Mouse (Mus musculus) kidney, embryonic 16.5 days (tissue): ENCODE measurements around the gene Lilra5. TPM values are rescaled to one million over a fixed set of nuclear protein-coding genes. Genes with fewer than 3 reads are reported as not detected.
"Not testable (repeated sequence)": the region's sequence is repeated elsewhere in the genome, so short reads cannot be mapped to it uniquely, and the experiment has no call there.

Experiments used
- ATAC-seq: fragments of 200-750 bp; cut with Nextera tagmentation; 2 replicates; pipeline ENCODE4 v1.8.0; 2017; ENCODE audit warnings: moderate TSS enrichment; ENCODE audit not compliant: low FRiP score, low TSS enrichment
- H3K27ac ChIP-seq: fragments of 300-500 bp; sonication (generic); 2 replicates; pipeline ENCODE4 v1.5.1; 2014; ENCODE audit warnings: low read length
- H3K27me3 ChIP-seq: fragments of 300-500 bp; sonication (generic); 2 replicates; pipeline ENCODE4 v1.6.1; 2014; ENCODE audit warnings: low read length, control low read depth, mixed read lengths; ENCODE audit not compliant: insufficient read depth
- H3K36me3 ChIP-seq: fragments of 300-500 bp; sonication (generic); 2 replicates; pipeline ENCODE4 v1.6.1; 2014; ENCODE audit warnings: low read length, control low read depth, mixed read lengths; ENCODE audit not compliant: insufficient read depth
- H3K4me1 ChIP-seq: fragments of 300-500 bp; sonication (generic); 2 replicates; pipeline ENCODE4 v1.6.1; 2014; ENCODE audit warnings: low read length, control low read depth, mixed read lengths; ENCODE audit not compliant: insufficient read depth
- H3K4me2 ChIP-seq: fragments of 300-500 bp; sonication (generic); replicated peaks from 2 replicates; pipeline ENCODE4 v1.6.1; 2014; ENCODE audit warnings: low read depth, low read length
- H3K4me3 ChIP-seq: fragments of 300-500 bp; sonication (generic); 2 replicates; pipeline ENCODE4 v1.5.1; 2014; ENCODE audit warnings: mild to moderate bottlenecking, low read length
- H3K9ac ChIP-seq: fragments of 300-500 bp; sonication (generic); replicated peaks from 2 replicates; pipeline ENCODE4 v1.6.1; 2014; ENCODE audit warnings: low read length
- H3K9me3 ChIP-seq: fragments of 300-500 bp; sonication (generic); 2 replicates; pipeline ENCODE4 v1.6.1; 2016; ENCODE audit warnings: low read length, control low read depth
- WGBS: fragments of 180-500 bp; shearing (Covaris S2); extraction: QIAGEN DNeasy Blood & Tissue Kit; methylation state at CpG from one replicate; pipeline ENCODE4 v1.1.7; 2014; 5-methylcytosine and 5-hydroxymethylcytosine counted together
- polyA plus RNA-seq: library from polyadenylated mRNA; unstranded; fragments of >200 nt; fragmentation: Nextera tagmentation; extraction: Ambion mirVana; gene quantifications from 2 replicates; pipeline ENCODE4 v1.2.1, GENCODE M21; 2015

The Lilra5 gene
- polyA plus RNA-seq, 1 experiment from 2014 or later = not detected

DNA sequence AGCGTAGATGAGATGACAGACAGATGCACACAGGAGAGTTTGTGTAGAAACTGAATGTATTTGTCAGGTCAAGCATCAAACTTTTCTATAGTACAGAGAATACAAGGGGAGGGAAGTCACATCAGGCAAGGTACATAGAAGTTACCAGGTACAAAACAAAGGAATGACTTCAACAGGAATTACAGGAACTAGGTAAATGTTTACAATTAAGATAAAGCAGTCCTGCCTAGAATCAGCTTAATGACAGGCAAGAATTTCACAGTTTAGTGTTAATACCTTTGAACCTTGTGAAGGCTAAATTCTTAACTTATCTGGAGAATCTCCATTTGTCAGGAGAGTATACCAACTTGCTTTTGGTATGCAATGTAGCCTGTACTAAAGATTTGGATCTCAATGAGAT lies 23.0 kb downstream of the Lilra5 start:
- not testable (repeated sequence) for H3K36me3 ChIP-seq, H3K27ac ChIP-seq, H3K4me1 ChIP-seq, H3K9ac ChIP-seq, H3K27me3 ChIP-seq, H3K4me3 ChIP-seq, H3K4me2 ChIP-seq, H3K9me3 ChIP-seq, ATAC-seq
- 89% methylated on average over 1 of the region's 1 CpGs for WGBS

DNA sequence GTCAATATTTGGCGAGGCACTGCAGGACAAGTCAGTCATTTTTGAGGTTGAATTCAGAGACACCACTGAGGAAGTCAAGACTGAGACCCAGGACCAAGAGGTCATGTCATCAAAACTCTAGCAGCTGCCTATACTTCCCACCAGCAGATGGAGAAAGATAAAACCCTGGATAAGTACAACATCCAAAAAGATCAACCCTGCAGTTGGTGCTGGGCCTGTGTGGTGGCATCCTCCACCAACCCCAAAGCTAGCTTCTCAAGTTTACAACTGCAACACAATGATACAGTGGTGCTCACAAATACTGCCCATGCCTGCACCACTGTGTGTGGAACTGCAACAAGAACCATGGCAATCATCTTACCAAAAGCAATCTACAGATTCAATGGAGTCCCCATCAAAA lies 34.6 kb downstream of the Lilra5 start:
- not testable (repeated sequence) for H3K4me1 ChIP-seq, H3K27me3 ChIP-seq, H3K4me3 ChIP-seq, H3K4me2 ChIP-seq, H3K9me3 ChIP-seq, H3K9ac ChIP-seq, H3K27ac ChIP-seq, H3K36me3 ChIP-seq, ATAC-seq
- WGBS = 68% methylated on average over 1 of the region's 1 CpGs

DNA sequence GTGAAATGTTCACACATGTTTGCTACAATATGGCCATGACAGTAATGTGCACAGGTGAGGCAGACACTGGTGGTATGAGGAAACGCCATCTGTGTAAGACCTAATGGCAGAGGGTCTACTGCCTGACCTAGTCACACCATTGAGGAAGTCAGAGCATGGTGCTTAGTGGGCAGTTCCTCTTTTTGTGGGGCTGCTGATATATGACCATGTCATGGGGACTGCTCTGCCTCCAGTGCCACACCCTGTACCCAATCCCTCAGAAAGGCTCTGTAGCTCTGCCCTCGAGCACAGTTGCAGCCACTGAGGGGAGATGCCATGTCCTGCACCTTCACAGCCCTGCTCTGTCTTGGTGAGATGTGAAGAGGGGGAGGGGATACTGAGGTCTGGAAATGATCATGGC lies 36.3 kb downstream of the Lilra5 start:
- H3K4me2 ChIP-seq, H3K36me3 ChIP-seq, H3K9ac ChIP-seq, H3K4me3 ChIP-seq, H3K27ac ChIP-seq, H3K4me1 ChIP-seq, H3K9me3 ChIP-seq, H3K27me3 ChIP-seq, ATAC-seq: not testable (repeated sequence)
- 58% methylated on average over 2 of the region's 2 CpGs for WGBS

DNA sequence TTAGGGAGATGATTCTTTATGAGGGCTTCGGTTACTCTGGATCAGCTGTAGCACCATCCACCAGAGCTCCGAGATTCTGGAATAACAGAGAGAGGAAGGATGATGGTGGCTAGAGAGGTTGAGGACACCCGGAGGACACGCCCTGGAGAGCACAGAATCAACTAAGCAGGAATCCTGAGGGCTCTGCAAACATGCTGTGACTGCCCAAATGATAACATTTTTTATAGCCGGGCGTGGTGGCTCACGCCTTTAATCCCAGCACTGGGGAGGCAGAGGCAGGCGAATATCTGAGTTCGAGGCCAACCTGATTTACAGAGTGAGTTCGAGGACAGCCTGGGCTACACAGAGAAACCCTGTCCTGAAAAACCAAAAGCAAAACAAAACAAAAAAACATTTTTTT lies 37.9 kb downstream of the Lilra5 start:
- not testable (repeated sequence) for H3K9ac ChIP-seq, H3K4me3 ChIP-seq, ATAC-seq, H3K4me2 ChIP-seq, H3K27ac ChIP-seq, H3K36me3 ChIP-seq, H3K27me3 ChIP-seq, H3K9me3 ChIP-seq, H3K4me1 ChIP-seq
- 93% methylated on average over 10 of the region's 10 CpGs for WGBS

DNA sequence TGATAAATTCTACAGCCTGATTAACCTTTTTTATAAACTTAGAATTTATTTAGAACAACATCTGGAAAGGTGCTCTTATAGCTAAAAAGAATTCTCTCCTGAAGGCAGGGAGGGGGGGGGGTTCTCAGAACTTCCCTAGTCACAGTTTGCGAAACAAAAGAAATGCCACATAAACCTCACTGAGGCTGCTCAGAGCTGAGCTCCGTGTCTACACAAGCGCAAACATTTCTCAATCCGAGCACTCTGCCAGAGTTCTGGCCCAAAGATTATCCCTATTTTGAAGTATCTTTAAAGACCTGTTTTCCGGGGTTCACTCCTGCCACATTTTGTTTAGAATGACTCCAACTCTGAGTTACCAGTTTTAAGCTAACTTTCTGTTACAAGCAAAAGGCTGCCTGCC lies 55.1 kb downstream of the Lilra5 start:
- Histone ChIP-seq H3K4me2 (no peak overlapping the region), H3K27ac (no peak overlapping the region), H3K4me3 (no peak overlapping the region), H3K9me3 (no peaks in the 10 kb centered on the region), H3K9ac (no peak overlapping the region), H3K36me3 (no peaks in the 10 kb centered on the region), H3K27me3 (no peaks in the 10 kb centered on the region), H3K4me1 (no peaks in the 10 kb centered on the region)
- 79% methylated on average over 5 of the region's 5 CpGs for WGBS
- no peak for ATAC-seq

Other genes starting within 250 kb of the Lilra5 start
- 0.90 and 1.4 TPM in 2 replicates for gene Lair1, start 174.6 kb upstream of the Lilra5 start, polyA plus RNA-seq
- gene Ttyh1, start 118.3 kb upstream of the Lilra5 start, polyA plus RNA-seq = 2.4 and 2.7 TPM in 2 replicates
- 59.7 and 74.2 TPM in 2 replicates for gene Leng8, start 100.7 kb upstream of the Lilra5 start, polyA plus RNA-seq
- gene Leng9, start 87.4 kb upstream of the Lilra5 start, polyA plus RNA-seq = 3.6 and 4.3 TPM in 2 replicates
- 36.5 and 43.2 TPM in 2 replicates for gene Cdc42ep5, start 72.9 kb upstream of the Lilra5 start, polyA plus RNA-seq
- not detected in 2 replicates for gene Ncr1, start 100.0 kb downstream of the Lilra5 start, polyA plus RNA-seq
- gene Gp6, start 160.0 kb downstream of the Lilra5 start, polyA plus RNA-seq = 0.39 TPM in 1 of 2 replicates, not detected in the other
- gene Rdh13, start 207.9 kb downstream of the Lilra5 start, polyA plus RNA-seq = 34.4 and 34.5 TPM in 2 replicates
- 8.8 and 10.1 TPM in 2 replicates for gene Eps8l1, start 222.9 kb downstream of the Lilra5 start, polyA plus RNA-seq